Mouse (Mus musculus) brain, embryonic 14.5 days (tissue): ENCODE measurements around the gene Higd1a.

Experiments
- CTCF ChIP-seq: fragments of 200-500 bp; IDR thresholded peaks from 2 replicates; pipeline ENCODE4 v1.5.1; 2012; ENCODE audit warnings: inconsistent platforms, mild to moderate bottlenecking, moderate library complexity, borderline replicate concordance; ENCODE audit not compliant: insufficient read depth, insufficient read length; ENCODE audit errors: extremely low read depth
- POLR2A ChIP-seq: fragments of 200-500 bp; IDR thresholded peaks from 2 replicates; pipeline ENCODE4 v1.6.1; 2012; ENCODE audit warnings: mild to moderate bottlenecking, inconsistent platforms, borderline replicate concordance; ENCODE audit not compliant: poor library complexity, insufficient read depth, insufficient read length, severe bottlenecking; ENCODE audit errors: extremely low read depth

GRCm38 (mm10) chr9:121882015-121882457 lies 23.9 kb upstream of the Higd1a start:
- TF ChIP-seq CTCF (no peak), POLR2A (no peak)
